ENCODE assay signal across 24 mouse cellular contexts in the genomic region with DNA sequence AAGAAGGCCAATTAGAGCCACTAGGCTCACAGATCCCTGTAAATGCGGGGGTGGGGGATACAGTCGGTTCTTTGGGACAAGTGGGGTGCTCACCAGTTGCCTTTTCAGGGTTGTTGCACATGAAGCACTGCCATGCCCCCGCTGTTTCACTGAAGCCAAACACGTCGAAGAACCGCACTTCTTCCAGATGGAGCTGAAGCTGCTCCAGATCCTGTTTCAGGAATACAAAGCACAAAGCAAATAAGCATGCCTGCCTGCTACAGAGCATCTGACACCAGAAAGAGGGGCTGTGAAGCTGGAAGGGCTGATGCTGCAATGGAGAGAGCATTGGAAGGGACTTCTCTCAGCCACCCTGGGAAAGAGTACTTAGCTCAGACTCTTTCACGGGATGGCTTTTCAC.
DNase-seq lines count a peak whose midpoint lies in the region; ATAC-seq lines count a peak whose summit lies in the region.
"Had no signal": no experiment of that assay in that cellular context is flagged by ENCODE, and none has a peak within 500 bp of the region (broad histone marks: within the 10 kb centered on the region; RNA-seq: fewer than 3 reads in every experiment).

No protein-coding gene starts in this region.

- no peak overlapping the region for H3K27ac ChIP-seq in kidney, embryonic 15.5 days
- H3K27ac ChIP-seq: embryonic facial prominence, embryonic 15.5 days; forebrain, embryonic 15.5 days; gastrocnemius, adult 2 months; heart, embryonic 13.5 days; hindbrain, embryonic 14.5 days; intestine, embryonic 15.5 days had no signal

- H3K4me3 ChIP-seq in kidney, embryonic 15.5 days (replicated peaks) = no peak overlapping the region
- H3K4me3 ChIP-seq: embryonic facial prominence, embryonic 15.5 days; erythroblast, embryonic 14.5 days; forebrain, embryonic 15.5 days; gastrocnemius, adult 2 months; heart, embryonic 13.5 days; intestine, embryonic 15.5 days had no signal

- H3K36me3 ChIP-seq in kidney, embryonic 15.5 days = 0 out of 2 replicates have a peak, but pooled peaks cover 7% of the 10 kb centered on the region
- H3K36me3 ChIP-seq: embryonic facial prominence, embryonic 15.5 days; forebrain, embryonic 15.5 days; G1E; heart, embryonic 13.5 days; intestine, embryonic 15.5 days had no signal

- intact Hi-C loops in heart, postnatal 25 days (cut with DNase I) = no loop called here

- WGBS in kidney, embryonic 15.5 days = 77% methylated on average over 7 of the region's 7 CpGs

- H3K4me2 ChIP-seq in kidney, embryonic 15.5 days = no peak overlapping the region
- H3K4me2 ChIP-seq: embryonic facial prominence, embryonic 15.5 days; forebrain, embryonic 15.5 days; heart, embryonic 13.5 days; hindbrain, embryonic 14.5 days; intestine, embryonic 15.5 days had no signal

- H3K27me3 ChIP-seq in kidney, embryonic 15.5 days = no peaks in the 10 kb centered on the region
- H3K27me3 ChIP-seq: embryonic facial prominence, embryonic 15.5 days; forebrain, embryonic 15.5 days; heart, embryonic 13.5 days; intestine, embryonic 15.5 days had no signal

- H3K9ac ChIP-seq in kidney, embryonic 15.5 days = no peak overlapping the region
- H3K9ac ChIP-seq: embryonic facial prominence, embryonic 15.5 days; forebrain, embryonic 15.5 days; heart, embryonic 13.5 days; hindbrain, embryonic 14.5 days; intestine, embryonic 15.5 days had no signal

- peak; percentile 80 for DNase-seq in heart, adult 11 months
- no peak for DNase-seq in heart, postnatal 25 days (ENCODE audit: low spot score)
- peak; percentile 33 for DNase-seq in 3T3-L1 (ENCODE audit: low read depth, low spot score)
- DNase-seq in brain, adult 2 months (ENCODE audit: low read depth, low spot score) = peak; percentile 18
- peak; percentile 31 to 34 for DNase-seq in layer of hippocampus, postnatal 10 days (ENCODE audit: low spot score in 2 of 2)
- no peak for DNase-seq in retina, embryonic 14.5 days (ENCODE audit: low spot score)
- DNase-seq: adrenal gland, adult 8-10 months; adrenal gland, postnatal 36 days; B cell, adult 2 months; cerebellum, adult 18-20 months; cerebellum, adult 9-11 months; cerebellum, postnatal 36 days; gastrocnemius, adult 2 months; gastrocnemius, postnatal 25 days; heart, postnatal 4 days had no signal

- H3K4me1 ChIP-seq in kidney, embryonic 15.5 days = no peaks in the 10 kb centered on the region
- H3K4me1 ChIP-seq: embryonic facial prominence, embryonic 15.5 days; heart, embryonic 13.5 days; intestine, embryonic 15.5 days had no signal

- H3K9me3 ChIP-seq in kidney, embryonic 15.5 days (replicated peaks) = 0 out of 2 replicates have a peak, but pooled peaks cover 3% of the 10 kb centered on the region
- H3K9me3 ChIP-seq: forebrain, embryonic 15.5 days; G1E; heart, embryonic 13.5 days; intestine, embryonic 15.5 days had no signal

- ATAC-seq in kidney, embryonic 15.5 days (replicated peaks; ENCODE audit: low FRiP score) = no peak
- ATAC-seq: CD4-positive, CD25-positive, alpha-beta regulatory T cell, adult 4 months; forebrain, embryonic 15.5 days; intestine, embryonic 15.5 days had no signal

Comparison
In these comparisons a context has a peak if more than half of its experiments do, and no peak if none do; other contexts are left out.
1. DNase-seq: peak in heart, adult 11 months (single experiment), 3T3-L1 (single experiment), brain, adult 2 months (single experiment) and layer of hippocampus, postnatal 10 days (2 of 2); none in heart, postnatal 25 days (single experiment) and retina, embryonic 14.5 days (single experiment).